Mouse (Mus musculus): Measurements from ENCODE around the gene Atp10a. TPM values are rescaled to one million over a fixed set of nuclear protein-coding genes. Genes with fewer than 3 reads are reported as not detected.

Gene Atp10a
- polyA plus RNA-seq, 1 experiment from 2014 or later, result 2.2 TPM

- Histone ChIP-seq H3K4me2 (no peak overlapping the region), H3K4me3 (no peak overlapping the region), H3K27ac (ENCODE audit: poor library complexity, severe bottlenecking) (no peak overlapping the region), H3K9me3 (replicated peaks) (no peaks in the 10 kb centered on the region), H3K9ac (no peak overlapping the region), H3K4me1 (replicated peaks) (peaks cover 24% of the 10 kb centered on the region), H3K27me3 (replicated peaks) (no peaks in the 10 kb centered on the region), H3K36me3 (no peaks in the 10 kb centered on the region)
- 62% methylated on average over 1 of the region's 1 CpGs for WGBS
- ATAC-seq (ENCODE audit: insufficient number of reproducible peaks, low FRiP score), result no peak
These were observed 59.7 kb downstream of the Atp10a start for GRCm38 (mm10) chr7:58715576-58716144.

- ATAC-seq (ENCODE audit: insufficient number of reproducible peaks, low FRiP score), result no peak
- no peaks in the 10 kb centered on the region for H3K27me3 ChIP-seq (replicated peaks)
- H3K9me3 ChIP-seq (replicated peaks), result no peaks in the 10 kb centered on the region
- 86% methylated on average over 3 of the region's 3 CpGs for WGBS
- H3K4me3 ChIP-seq, result no peak overlapping the region
- H3K9ac ChIP-seq, result no peak overlapping the region
- H3K27ac ChIP-seq (ENCODE audit: poor library complexity, severe bottlenecking), result no peak overlapping the region
- H3K36me3 ChIP-seq, result no peaks in the 10 kb centered on the region
- no peak overlapping the region for H3K4me2 ChIP-seq
- peaks cover 24% of the 10 kb centered on the region for H3K4me1 ChIP-seq (replicated peaks)
These were observed 60.7 kb downstream of the Atp10a start for GRCm38 (mm10) chr7:58716626-58717025.

GRCm38 (mm10) chr7:58718556-58718955 lies 62.6 kb downstream of the Atp10a start:
- ATAC-seq (ENCODE audit: insufficient number of reproducible peaks, low FRiP score), result no peak
- no peak overlapping the region for H3K4me3 ChIP-seq
- no peak overlapping the region for H3K9ac ChIP-seq
- no peaks in the 10 kb centered on the region for H3K36me3 ChIP-seq
- no peak overlapping the region for H3K4me2 ChIP-seq
- H3K9me3 ChIP-seq (replicated peaks), result no peaks in the 10 kb centered on the region
- 79% methylated on average over 2 of the region's 2 CpGs for WGBS
- H3K27me3 ChIP-seq (replicated peaks), result no peaks in the 10 kb centered on the region
- no peak overlapping the region for H3K27ac ChIP-seq (ENCODE audit: poor library complexity, severe bottlenecking)
- H3K4me1 ChIP-seq (replicated peaks), result peaks cover 24% of the 10 kb centered on the region

GRCm38 (mm10) chr7:58719218-58719938 lies 63.4 kb downstream of the Atp10a start:
- Histone ChIP-seq H3K27me3 (replicated peaks) (no peaks in the 10 kb centered on the region), H3K4me3 (no peak overlapping the region), H3K4me1 (replicated peaks) (peaks cover 24% of the 10 kb centered on the region), H3K9me3 (replicated peaks) (no peaks in the 10 kb centered on the region), H3K4me2 (no peak overlapping the region), H3K27ac (ENCODE audit: poor library complexity, severe bottlenecking) (peak overlapping the region; percentile 21; the same call in 1 of the 2 replicates), H3K9ac (no peak overlapping the region), H3K36me3 (no peaks in the 10 kb centered on the region)
- WGBS, result 74% methylated on average over 4 of the region's 4 CpGs
- ATAC-seq (ENCODE audit: insufficient number of reproducible peaks, low FRiP score), result no peak

GRCm38 (mm10) chr7:58722250-58722649 lies 66.3 kb downstream of the Atp10a start:
- H3K27ac ChIP-seq (ENCODE audit: poor library complexity, severe bottlenecking), result no peak overlapping the region
- ATAC-seq (ENCODE audit: insufficient number of reproducible peaks, low FRiP score), result no peak; the same call in 1 of the 2 replicates
- H3K4me1 ChIP-seq (replicated peaks), result peaks cover 28% of the 10 kb centered on the region
- H3K36me3 ChIP-seq, result no peaks in the 10 kb centered on the region
- H3K9me3 ChIP-seq (replicated peaks), result no peaks in the 10 kb centered on the region
- no peak overlapping the region for H3K9ac ChIP-seq
- H3K4me3 ChIP-seq, result no peak overlapping the region
- 67% methylated on average over 1 of the region's 1 CpGs for WGBS
- H3K4me2 ChIP-seq, result no peak overlapping the region
- H3K27me3 ChIP-seq (replicated peaks), result no peaks in the 10 kb centered on the region

- H3K4me2 ChIP-seq, result peak overlapping the region; percentile 21; the same call in 1 of the 2 replicates
- no peak overlapping the region for H3K4me3 ChIP-seq
- H3K27ac ChIP-seq (ENCODE audit: poor library complexity, severe bottlenecking), result peak overlapping the region; percentile 27; the same call in 1 of the 2 replicates
- no peak for ATAC-seq (ENCODE audit: insufficient number of reproducible peaks, low FRiP score)
- no peaks in the 10 kb centered on the region for H3K27me3 ChIP-seq (replicated peaks)
- no peak overlapping the region for H3K9ac ChIP-seq
- WGBS, result 15% methylated on average over 8 of the region's 8 CpGs
- no peaks in the 10 kb centered on the region for H3K36me3 ChIP-seq
- peaks cover 38% of the 10 kb centered on the region for H3K4me1 ChIP-seq (replicated peaks)
- H3K9me3 ChIP-seq (replicated peaks), result no peaks in the 10 kb centered on the region
These were observed 74.2 kb downstream of the Atp10a start for GRCm38 (mm10) chr7:58730201-58730600.

GRCm38 (mm10) chr7:58730831-58731230 lies 74.9 kb downstream of the Atp10a start:
- peaks cover 36% of the 10 kb centered on the region for H3K4me1 ChIP-seq (replicated peaks)

GRCm38 (mm10) chr7:58732406-58732805 lies 76.4 kb downstream of the Atp10a start:
- WGBS, result 65% methylated on average over 6 of the region's 6 CpGs
- ATAC-seq (ENCODE audit: insufficient number of reproducible peaks, low FRiP score), result no peak
- H3K27me3 ChIP-seq (replicated peaks), result no peaks in the 10 kb centered on the region
- no peak overlapping the region for H3K27ac ChIP-seq (ENCODE audit: poor library complexity, severe bottlenecking)
- H3K4me1 ChIP-seq (replicated peaks), result peaks cover 32% of the 10 kb centered on the region
- no peak overlapping the region for H3K9ac ChIP-seq
- no peak overlapping the region for H3K4me2 ChIP-seq
- H3K36me3 ChIP-seq, result no peaks in the 10 kb centered on the region
- H3K4me3 ChIP-seq, result no peak overlapping the region
- no peaks in the 10 kb centered on the region for H3K9me3 ChIP-seq (replicated peaks)

More at GRCm38 (mm10) chr7:58730831-58731230, 74.9 kb downstream of the Atp10a start:
- WGBS, result 21% methylated on average over 1 of the region's 1 CpGs
- Histone ChIP-seq H3K27ac (ENCODE audit: poor library complexity, severe bottlenecking) (no peak overlapping the region), H3K27me3 (replicated peaks) (no peaks in the 10 kb centered on the region), H3K9me3 (replicated peaks) (no peaks in the 10 kb centered on the region), H3K4me2 (no peak overlapping the region), H3K36me3 (no peaks in the 10 kb centered on the region), H3K4me3 (no peak overlapping the region), H3K9ac (no peak overlapping the region)
- no peak for ATAC-seq (ENCODE audit: insufficient number of reproducible peaks, low FRiP score)

GRCm38 (mm10) chr7:58733490-58733901 lies 77.5 kb downstream of the Atp10a start:
- no peak overlapping the region for H3K9ac ChIP-seq
- no peaks in the 10 kb centered on the region for H3K36me3 ChIP-seq
- no peak overlapping the region for H3K4me2 ChIP-seq
- no peaks in the 10 kb centered on the region for H3K27me3 ChIP-seq (replicated peaks)
- no peak overlapping the region for H3K4me3 ChIP-seq
- peaks cover 32% of the 10 kb centered on the region for H3K4me1 ChIP-seq (replicated peaks)
- WGBS, result 42% methylated on average over 6 of the region's 6 CpGs
- ATAC-seq (ENCODE audit: insufficient number of reproducible peaks, low FRiP score), result no peak
- H3K27ac ChIP-seq (ENCODE audit: poor library complexity, severe bottlenecking), result no peak overlapping the region
- no peaks in the 10 kb centered on the region for H3K9me3 ChIP-seq (replicated peaks)

GRCm38 (mm10) chr7:58736841-58737547 lies 81.0 kb downstream of the Atp10a start:
- no peak overlapping the region for H3K9ac ChIP-seq
- 84% methylated on average over 3 of the region's 3 CpGs for WGBS
- H3K4me2 ChIP-seq, result no peak overlapping the region
- peaks cover 15% of the 10 kb centered on the region for H3K4me1 ChIP-seq (replicated peaks)
- H3K9me3 ChIP-seq (replicated peaks), result no peaks in the 10 kb centered on the region
- ATAC-seq (ENCODE audit: insufficient number of reproducible peaks, low FRiP score), result no peak
- no peak overlapping the region for H3K27ac ChIP-seq (ENCODE audit: poor library complexity, severe bottlenecking)
- no peak overlapping the region for H3K4me3 ChIP-seq
- no peaks in the 10 kb centered on the region for H3K36me3 ChIP-seq
- H3K27me3 ChIP-seq (replicated peaks), result no peaks in the 10 kb centered on the region

- Histone ChIP-seq H3K27ac (ENCODE audit: poor library complexity, severe bottlenecking) (no peak overlapping the region), H3K27me3 (replicated peaks) (no peaks in the 10 kb centered on the region), H3K9ac (no peak overlapping the region), H3K4me2 (no peak overlapping the region), H3K4me1 (replicated peaks) (0 out of 2 replicates have a peak, but pooled peaks cover 4% of the 10 kb centered on the region), H3K4me3 (no peak overlapping the region), H3K36me3 (no peaks in the 10 kb centered on the region), H3K9me3 (replicated peaks) (no peaks in the 10 kb centered on the region)
- ATAC-seq (ENCODE audit: insufficient number of reproducible peaks, low FRiP score), result no peak
- WGBS, result 91% methylated on average over 13 of the region's 13 CpGs
These were observed 84.2 kb downstream of the Atp10a start for GRCm38 (mm10) chr7:58740196-58740595.

Measured in heart, embryonic 12.5 days (tissue).